Mouse (Mus musculus): ENCODE measurements around the gene Vip.

DNA sequence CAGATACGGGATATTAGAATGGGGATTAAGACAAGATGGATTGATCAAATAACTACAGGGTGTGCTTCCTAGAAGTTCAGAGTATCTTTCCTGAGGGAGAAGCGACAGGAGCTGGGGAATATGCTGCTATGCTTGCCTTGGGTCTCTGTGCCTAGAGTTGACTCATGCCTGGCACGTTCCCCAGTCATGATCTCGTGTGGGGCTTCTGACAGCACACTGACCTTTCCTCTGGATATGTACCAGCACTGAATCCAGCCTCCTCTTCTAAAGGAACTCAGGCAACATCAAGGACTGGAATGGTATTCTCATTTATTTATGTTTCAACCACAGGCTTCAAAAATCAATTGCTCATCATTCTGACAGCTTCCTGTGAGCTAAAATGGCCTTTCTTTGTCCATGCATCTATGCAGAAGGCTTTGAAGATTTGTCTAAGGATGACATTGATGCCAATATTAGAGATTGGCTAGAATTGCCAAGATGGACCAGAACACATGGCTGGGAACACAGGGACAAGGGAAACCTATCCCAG lies 5.3 kb upstream of the Vip start:
- TF ChIP-seq CTCF (conservative IDR thresholded peaks at IDR 0.05; ENCODE audit: low read length) (no peak), POU5F1 (IDR thresholded peaks at IDR 0.05; ENCODE audit: borderline replicate concordance, low read length) (no peak), NANOG (IDR thresholded peaks at IDR 0.05; ENCODE audit: borderline replicate concordance, low read length) (no peak)
